Comparison of ENCODE assay signal across 12 mouse cellular contexts in the genomic region with DNA sequence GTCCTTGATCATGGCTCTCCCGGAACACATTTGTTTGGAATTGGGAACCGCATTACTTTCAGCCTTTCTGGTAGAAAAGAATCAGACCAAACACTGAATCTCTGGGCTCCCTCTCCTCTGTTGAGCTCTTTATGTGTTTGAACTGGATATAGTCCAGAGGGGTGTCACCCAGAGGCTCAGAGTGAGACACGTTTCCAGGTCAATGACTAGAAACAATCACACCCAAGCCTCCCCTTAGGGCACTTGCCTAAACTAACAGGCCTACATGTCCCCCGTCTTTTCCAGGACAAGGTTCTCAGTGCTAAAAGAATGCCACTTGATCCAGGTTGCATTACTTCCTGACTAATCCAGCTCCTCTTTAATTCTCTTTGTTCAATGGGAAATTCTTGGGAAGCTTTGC. TPM values are rescaled to one million over a fixed set of nuclear protein-coding genes. Genes with fewer than 3 reads are reported as not detected.
A peak's percentile ranks its signal among the peaks of the same experiment; 100 is the strongest.
DNase-seq lines count a peak whose midpoint lies in the region; ATAC-seq and TF ChIP-seq lines count a peak whose summit lies in the region.
"Had no signal": no experiment of that assay in that cellular context is flagged by ENCODE, and none has a peak within 500 bp of the region (broad histone marks: within the 10 kb centered on the region; RNA-seq: fewer than 3 reads in every experiment).

No protein-coding gene starts in this region.

- H3K9ac ChIP-seq in hindbrain, embryonic 14.5 days: no peak overlapping the region
- no peak overlapping the region for H3K9ac ChIP-seq in hindbrain, embryonic 12.5 days
- H3K9ac ChIP-seq in lung, embryonic 14.5 days: no peak overlapping the region
- H3K9ac ChIP-seq: limb, embryonic 12.5 days had no signal

- no peak for DNase-seq in hindbrain, embryonic 14.5 days (ENCODE audit: low spot score)
- peak; percentile 32 to 58 for DNase-seq in right cerebral cortex, postnatal 10 days (ENCODE audit: low spot score in 2 of 2)
- DNase-seq in right cerebral cortex, postnatal 14 days: no peak
- DNase-seq in lung, embryonic 14.5 days: peak; percentile 21
- DNase-seq in gastrocnemius, adult 8-10 months (ENCODE audit: low spot score in 2 of 2): no peak
- no peak for DNase-seq in testis, postnatal 10 days (ENCODE audit: low spot score)
- DNase-seq: adrenal gland, adult 8-10 months; heart, adult 18-20 months; thymus, postnatal 36 days had no signal

- ATAC-seq in hindbrain, embryonic 14.5 days (ENCODE audit: low FRiP score): peak; percentile 48; the same call in 1 of the 2 replicates
- ATAC-seq in hindbrain, embryonic 12.5 days (ENCODE audit: low FRiP score): no peak
- no peak for ATAC-seq in lung, embryonic 14.5 days (ENCODE audit: insufficient read depth)
- ATAC-seq: midbrain, embryonic 16.5 days had no signal

- WGBS in hindbrain, embryonic 14.5 days: 58% methylated on average over 4 of the region's 4 CpGs
- WGBS in hindbrain, embryonic 12.5 days: 76% methylated on average over 4 of the region's 4 CpGs
- WGBS in lung, embryonic 14.5 days: 59% methylated on average over 4 of the region's 4 CpGs

- no peaks in the 10 kb centered on the region for H3K9me3 ChIP-seq in hindbrain, embryonic 14.5 days (ENCODE audit: control insufficient read depth, low read length)
- H3K9me3 ChIP-seq in hindbrain, embryonic 12.5 days (replicated peaks): no peaks in the 10 kb centered on the region
- H3K9me3 ChIP-seq in lung, embryonic 14.5 days (ENCODE audit: low read depth, low read length): no peaks in the 10 kb centered on the region
- H3K9me3 ChIP-seq: limb, embryonic 12.5 days had no signal

- H3K4me1 ChIP-seq in hindbrain, embryonic 14.5 days (replicated peaks; ENCODE audit: control insufficient read depth, insufficient read depth, low read length): no peaks in the 10 kb centered on the region
- no peaks in the 10 kb centered on the region for H3K4me1 ChIP-seq in hindbrain, embryonic 12.5 days
- no peaks in the 10 kb centered on the region for H3K4me1 ChIP-seq in lung, embryonic 14.5 days (ENCODE audit: insufficient read depth)
- H3K4me1 ChIP-seq: limb, embryonic 12.5 days had no signal

- no peaks in the 10 kb centered on the region for H3K36me3 ChIP-seq in hindbrain, embryonic 14.5 days (replicated peaks; ENCODE audit: control insufficient read depth, insufficient read depth)
- H3K36me3 ChIP-seq in hindbrain, embryonic 12.5 days: no peaks in the 10 kb centered on the region
- H3K36me3 ChIP-seq in lung, embryonic 14.5 days (ENCODE audit: insufficient read depth): no peaks in the 10 kb centered on the region
- H3K36me3 ChIP-seq: limb, embryonic 12.5 days had no signal

- no peak overlapping the region for H3K4me3 ChIP-seq in hindbrain, embryonic 14.5 days (replicated peaks; ENCODE audit: low read length)
- H3K4me3 ChIP-seq in hindbrain, embryonic 12.5 days: no peak overlapping the region
- H3K4me3 ChIP-seq in lung, embryonic 14.5 days (ENCODE audit: low read depth, low read length): no peak overlapping the region
- H3K4me3 ChIP-seq: limb, embryonic 12.5 days had no signal

- H3K27me3 ChIP-seq in hindbrain, embryonic 14.5 days (ENCODE audit: control insufficient read depth, insufficient read depth, low read length): no peaks in the 10 kb centered on the region
- no peaks in the 10 kb centered on the region for H3K27me3 ChIP-seq in hindbrain, embryonic 12.5 days
- no peaks in the 10 kb centered on the region for H3K27me3 ChIP-seq in lung, embryonic 14.5 days (ENCODE audit: insufficient read depth, low read length)
- H3K27me3 ChIP-seq: limb, embryonic 12.5 days had no signal

- TF ChIP-seq CTCF in lung, embryonic 14.5 days (IDR thresholded peaks at IDR 0.05; ENCODE audit: low read depth): no peak

- H3K4me2 ChIP-seq in hindbrain, embryonic 14.5 days (replicated peaks): no peak overlapping the region
- H3K4me2 ChIP-seq in hindbrain, embryonic 12.5 days (replicated peaks): no peak overlapping the region
- H3K4me2 ChIP-seq in lung, embryonic 14.5 days: no peak overlapping the region
- H3K4me2 ChIP-seq: limb, embryonic 12.5 days had no signal

- H3K27ac ChIP-seq in hindbrain, embryonic 14.5 days: no peak overlapping the region
- no peak overlapping the region for H3K27ac ChIP-seq in hindbrain, embryonic 12.5 days
- 0 out of 2 replicates have a peak overlapping the region, but pooled peaks have one; percentile 42 for H3K27ac ChIP-seq in lung, embryonic 14.5 days (ENCODE audit: low read depth)
- H3K27ac ChIP-seq: limb, embryonic 12.5 days had no signal

RNA-seq across cellular contexts. Expression of a gene that starts 13.9 kb away (rescaled TPM):
- 14.9 and 16.3 TPM in 2 replicates for polyA plus RNA-seq in hindbrain, embryonic 14.5 days (2014; fragmentation: Nextera tagmentation; extraction: Ambion mirVana)
- 3.0 and 6.6 TPM in 2 replicates for polyA plus RNA-seq in hindbrain, embryonic 12.5 days (2016; fragmentation: Nextera tagmentation; extraction: Ambion mirVana)
- polyA plus RNA-seq in lung, embryonic 14.5 days (2014; fragmentation: Nextera tagmentation; extraction: Ambion mirVana): 28.1 and 33.2 TPM in 2 replicates
- total RNA-seq in gastrocnemius, adult 8-10 months (2022): 1 to 10 TPM in 2 of 4 experiments, under 1 TPM in 2; 0.51 to 2.5 (median 1.5) TPM

RNA-seq across cellular contexts. Expression of a gene that starts 57.4 kb away (rescaled TPM):
- polyA plus RNA-seq in hindbrain, embryonic 14.5 days (2014; fragmentation: Nextera tagmentation; extraction: Ambion mirVana): 61.5 and 62.4 TPM in 2 replicates
- 63.4 and 68.9 TPM in 2 replicates for polyA plus RNA-seq in hindbrain, embryonic 12.5 days (2016; fragmentation: Nextera tagmentation; extraction: Ambion mirVana)
- polyA plus RNA-seq in lung, embryonic 14.5 days (2014; fragmentation: Nextera tagmentation; extraction: Ambion mirVana): 34.4 and 38.9 TPM in 2 replicates
- total RNA-seq in gastrocnemius, adult 8-10 months (2022): 1 to 10 TPM; 3.9 to 4.9 (median 4.8) TPM

Comparison
In these comparisons a context has a peak if more than half of its experiments do, and no peak if none do; other contexts are left out.
1. DNase-seq: peak in right cerebral cortex, postnatal 10 days (2 of 2) and lung, embryonic 14.5 days (single experiment); none in hindbrain, embryonic 14.5 days (single experiment), right cerebral cortex, postnatal 14 days (single experiment), gastrocnemius, adult 8-10 months (0 of 2) and testis, postnatal 10 days (single experiment).